Mouse (Mus musculus) monocyte, adult 2 months (primary cell): ENCODE measurements around the gene Pik3ca.

Source experiments
- DNase-seq, 2 experiments: peaks; one replicate each; pipeline ENCODE4 v3.0.0; 2022; ENCODE audit warnings: low spot score in 2 of 2, low read depth in 1 of 2

The Pik3ca gene

DNA sequence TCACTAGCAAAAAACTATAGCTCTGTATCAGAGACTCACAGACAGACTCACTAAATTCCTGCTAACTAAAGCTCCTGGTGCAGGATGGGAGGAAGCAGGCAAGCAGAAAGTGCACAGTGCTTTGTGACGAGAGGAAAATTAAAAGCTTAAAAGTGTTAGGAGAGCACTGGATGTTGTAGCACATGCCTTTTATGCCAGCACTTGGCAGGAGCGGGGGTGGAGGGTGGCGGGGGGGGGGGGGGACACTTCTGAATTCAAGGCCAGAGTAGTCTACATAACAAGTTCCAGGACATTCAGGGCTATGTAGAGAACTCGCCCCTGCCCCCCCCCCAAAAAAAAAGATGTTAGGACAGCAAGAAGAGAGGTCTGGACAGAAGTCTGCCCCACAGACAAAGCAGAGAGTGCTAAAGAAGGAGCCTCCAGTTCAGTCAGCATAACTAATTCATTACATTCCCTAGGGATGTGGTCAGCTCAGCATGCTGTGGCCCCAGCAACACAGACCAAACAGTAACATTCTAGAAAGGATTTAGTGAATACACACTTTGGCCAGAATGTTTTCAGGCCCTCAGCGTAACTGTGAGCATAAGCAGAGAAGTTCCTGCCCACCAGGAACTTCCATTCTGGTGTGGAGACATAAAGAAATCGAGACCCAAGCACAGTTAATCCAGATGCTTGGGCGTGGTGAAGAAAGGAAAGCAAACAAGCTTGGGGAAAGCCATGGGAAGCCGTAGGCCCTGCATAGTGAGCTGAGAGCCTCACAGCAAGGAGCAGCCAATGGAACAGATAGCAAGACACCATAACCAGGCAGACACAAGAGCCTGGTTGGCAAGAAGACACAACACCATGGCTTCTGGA, 98.6 kb downstream of the Pik3ca start:
- DNase-seq, result no peak

DNA sequence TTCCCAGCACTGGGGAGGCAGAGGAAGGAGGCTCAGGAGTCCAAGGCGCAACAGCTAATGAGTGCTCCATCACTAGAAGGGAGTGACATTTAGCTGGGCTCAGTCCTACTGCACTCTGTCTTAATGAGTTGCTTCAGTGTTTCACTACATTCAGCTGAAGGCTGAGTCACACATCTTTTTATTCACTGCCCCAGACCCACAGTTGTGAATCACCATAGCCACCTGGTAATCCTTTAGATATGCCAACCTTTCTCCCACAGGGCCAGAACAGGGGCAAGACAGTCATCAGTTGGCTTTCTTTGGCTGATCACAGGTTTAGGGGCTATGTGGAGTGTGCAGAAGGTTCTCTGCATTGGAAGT, 99.2 kb downstream of the Pik3ca start:
- DNase-seq, result no peak

DNA sequence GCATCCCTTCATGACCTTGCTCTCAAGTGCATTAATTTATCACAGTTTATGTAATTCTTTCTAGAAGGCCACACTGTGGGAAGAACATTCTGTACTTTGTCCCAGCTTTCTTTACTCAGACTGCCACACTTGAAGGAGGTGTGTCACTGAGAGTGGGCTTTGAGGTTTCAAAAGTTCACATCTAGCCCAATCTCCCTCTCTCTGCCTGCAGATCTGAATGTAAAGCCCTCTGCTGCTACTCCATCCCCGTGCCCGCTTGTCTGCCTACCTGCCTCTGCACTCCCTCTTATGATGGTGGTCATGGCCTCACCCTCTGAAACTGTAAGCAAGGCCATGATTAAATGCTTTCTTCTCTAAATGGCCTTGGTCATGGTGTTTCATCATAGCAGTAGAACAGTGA, 102.9 kb downstream of the Pik3ca start:
- no peak for DNase-seq

DNA sequence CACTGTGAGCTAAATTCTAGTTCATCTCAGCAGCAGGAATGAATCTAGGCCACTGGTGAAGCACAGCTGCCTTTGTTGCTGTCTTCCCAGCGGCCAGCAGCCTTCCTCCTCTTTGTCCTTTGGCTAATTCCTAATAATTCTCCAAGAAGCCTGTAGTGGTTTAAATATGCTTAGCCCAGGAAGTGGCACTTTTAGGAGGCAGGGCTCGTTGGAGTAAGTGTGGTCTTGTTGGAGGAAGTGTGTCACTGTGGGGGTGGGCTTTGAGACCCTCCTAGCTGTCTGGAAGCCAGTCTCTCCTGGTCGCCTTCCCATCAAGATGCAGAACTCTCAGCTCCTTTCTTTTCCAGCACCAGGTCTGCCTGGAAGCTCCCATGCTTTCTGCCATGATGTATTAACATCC, 108.4 kb downstream of the Pik3ca start:
- no peak for DNase-seq

DNA sequence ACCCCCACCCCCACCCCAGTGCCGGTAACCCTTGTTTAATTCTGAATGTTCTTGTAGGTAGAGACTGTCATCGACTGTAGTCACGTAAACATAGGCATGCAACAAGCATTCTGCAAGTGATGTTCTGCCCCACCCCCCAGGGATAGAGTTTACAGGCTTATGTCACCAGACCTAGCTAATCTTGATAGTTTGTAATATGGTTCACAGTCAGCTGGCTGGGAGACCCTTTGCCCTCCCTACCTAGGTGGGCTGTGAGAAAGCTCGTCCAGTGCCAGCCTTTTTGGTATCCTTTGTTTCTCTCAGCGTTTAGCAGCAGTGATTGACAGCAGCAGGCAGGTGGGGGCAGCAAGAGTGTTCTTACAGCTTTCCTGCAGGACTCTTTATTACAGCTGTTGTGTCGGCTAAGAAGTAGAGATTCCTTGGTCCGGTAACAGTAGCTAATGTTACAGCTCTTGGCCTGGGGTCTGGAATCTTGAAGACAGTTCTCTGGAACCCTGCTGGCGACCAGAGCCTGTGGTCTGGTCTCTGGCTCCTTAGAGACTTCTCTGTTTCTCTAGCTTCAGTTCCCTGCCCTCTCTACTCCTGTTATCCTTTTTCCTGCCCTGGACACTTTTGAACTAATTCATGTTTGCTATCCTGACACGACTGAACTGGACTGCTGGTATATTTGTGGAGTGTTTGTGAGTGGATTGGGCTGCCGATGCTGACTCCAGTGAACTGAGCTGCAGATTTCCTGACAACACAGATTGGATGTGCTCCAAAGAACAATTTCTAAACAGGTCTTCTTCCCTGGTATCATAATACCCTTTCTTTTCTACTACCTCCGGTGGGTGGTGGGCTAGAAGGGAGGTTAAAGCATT, 109.1 kb downstream of the Pik3ca start:
- DNase-seq, result no peak

DNA sequence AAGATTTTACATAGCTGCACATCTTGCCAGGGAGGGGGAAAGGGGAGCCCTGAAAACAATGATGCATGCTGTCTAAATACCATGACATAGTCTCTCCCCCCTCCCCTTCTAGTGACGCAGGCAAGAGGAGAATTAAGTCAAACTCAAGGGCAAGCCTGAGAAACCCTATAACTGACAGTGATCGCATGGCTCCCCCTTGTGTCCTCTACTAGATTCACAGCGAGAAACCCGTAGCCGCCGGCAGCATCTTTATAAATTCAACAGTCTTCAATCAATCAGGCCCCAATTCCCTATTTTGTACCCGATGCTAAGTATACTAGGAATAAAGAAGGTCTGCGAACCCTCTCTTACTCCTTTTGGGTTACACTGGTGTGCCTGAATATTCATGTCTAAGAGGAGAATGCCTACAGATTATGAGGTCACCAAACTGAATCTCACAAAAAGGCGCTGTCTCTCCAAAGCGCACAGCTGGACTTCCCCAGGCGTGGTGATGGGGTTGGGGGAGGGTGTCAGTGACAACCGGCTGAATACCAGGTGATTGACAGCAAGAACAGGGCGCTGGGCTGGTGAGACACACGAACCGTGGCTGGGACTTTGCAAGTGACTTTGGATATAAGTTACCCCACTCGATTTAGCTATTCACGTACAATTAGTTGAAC, 111.3 kb downstream of the Pik3ca start:
- DNase-seq, result peak; percentile 12 to 37

DNA sequence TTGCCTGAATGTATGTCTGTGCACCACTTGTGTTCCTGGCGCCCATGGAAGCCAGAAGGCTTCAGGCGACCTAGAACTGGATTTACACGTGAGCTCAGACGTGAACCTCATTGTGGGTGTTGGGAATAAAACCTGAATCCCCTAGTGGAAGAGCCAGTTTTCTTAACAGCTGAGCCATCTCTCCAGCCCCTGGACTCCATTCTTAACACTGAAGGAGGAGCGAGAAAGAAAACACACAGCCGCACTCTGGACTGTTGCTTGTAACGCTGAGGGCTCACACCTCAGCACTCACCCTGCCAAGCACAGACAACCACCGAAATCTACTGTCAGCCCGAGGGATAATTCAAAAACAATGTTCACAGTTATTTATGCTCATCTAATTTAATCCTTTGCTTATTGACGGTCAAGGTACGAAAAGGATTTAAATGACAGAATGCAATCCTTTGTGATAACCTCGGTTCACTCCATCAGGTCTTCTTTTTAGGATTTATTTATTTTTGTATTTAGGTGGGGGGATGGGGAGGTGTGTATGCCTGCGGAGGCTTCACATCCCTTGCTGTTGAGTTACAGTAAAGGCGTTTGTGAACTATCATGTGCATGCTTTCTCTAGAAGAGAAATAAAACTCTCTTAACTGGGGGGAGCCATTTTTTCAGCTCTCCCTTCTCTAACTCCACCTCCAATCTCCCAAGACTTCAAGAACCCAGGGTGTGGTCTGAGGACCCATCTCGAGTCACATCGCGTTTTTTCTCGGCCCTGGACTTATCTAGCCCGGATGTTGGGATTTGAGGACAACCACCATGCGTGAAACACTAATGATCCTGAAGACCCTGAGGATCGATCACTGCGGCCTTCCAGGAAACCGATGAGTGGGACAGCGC, 112.3 kb downstream of the Pik3ca start, which contains the start of gene Zfp639:
Gene Zfp639, plus strand, starts transcription at position 764 of the 879 bp plus-strand sequence.
- DNase-seq, result no peak

DNA sequence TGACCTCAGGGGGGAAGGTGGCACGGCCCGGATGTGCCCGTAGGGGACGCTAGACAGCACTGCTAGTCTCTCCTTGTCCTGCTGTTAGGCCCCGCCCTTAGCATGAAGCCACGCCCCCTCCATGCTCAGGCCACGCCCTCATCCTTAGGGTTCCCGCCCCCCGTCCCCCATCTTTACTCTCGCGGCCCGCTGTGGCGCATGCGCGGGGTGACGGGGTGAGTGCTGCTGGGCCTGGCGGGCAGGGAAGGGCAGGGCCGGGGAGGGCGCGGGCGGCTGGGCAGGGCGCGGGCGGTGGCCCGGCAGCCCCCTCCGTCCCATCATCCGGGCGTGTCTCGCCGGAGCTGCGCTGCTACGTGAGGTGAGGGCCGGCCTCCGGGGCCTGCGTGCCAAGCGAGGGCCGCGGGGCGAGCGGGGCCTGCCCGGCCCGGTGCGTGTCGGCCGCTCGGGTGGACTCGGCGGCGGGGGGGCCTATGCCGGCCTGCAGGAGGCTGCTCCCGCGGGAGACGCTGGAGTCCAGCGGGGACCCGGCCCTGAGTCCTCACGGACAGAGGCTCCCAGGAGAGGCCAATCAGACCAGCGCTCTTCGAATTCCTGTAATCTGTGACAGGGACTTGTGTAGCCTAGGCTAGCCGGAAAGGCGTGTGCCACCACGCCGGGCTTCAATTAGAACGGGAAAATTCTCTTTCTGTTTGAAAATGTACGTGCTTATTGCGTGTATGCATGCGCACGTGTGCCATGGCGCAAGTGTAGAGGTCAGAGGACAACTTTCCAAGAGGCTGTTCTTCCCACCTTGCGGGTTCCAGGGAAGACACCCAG, 113.1 kb downstream of the Pik3ca start:
- peak; percentile 95 to 96 for DNase-seq

DNA sequence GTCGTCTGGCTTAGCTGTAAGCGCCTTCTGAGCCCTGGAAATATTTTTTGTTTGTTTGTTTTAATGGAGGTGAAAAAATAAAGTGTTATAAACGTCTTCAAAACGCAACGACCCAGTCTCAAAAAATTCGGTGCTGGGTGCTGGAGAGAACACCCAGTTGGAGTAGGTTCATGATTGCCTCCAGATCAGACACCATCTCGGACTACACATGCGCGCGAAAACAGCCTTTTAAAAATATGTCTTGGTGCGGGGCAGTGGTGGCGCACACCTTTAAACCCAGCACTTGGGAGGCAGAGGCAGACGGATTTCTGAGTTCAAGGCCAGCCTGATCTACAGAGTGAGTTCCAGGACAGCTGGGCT, 113.7 kb downstream of the Pik3ca start:
- no peak for DNase-seq

DNA sequence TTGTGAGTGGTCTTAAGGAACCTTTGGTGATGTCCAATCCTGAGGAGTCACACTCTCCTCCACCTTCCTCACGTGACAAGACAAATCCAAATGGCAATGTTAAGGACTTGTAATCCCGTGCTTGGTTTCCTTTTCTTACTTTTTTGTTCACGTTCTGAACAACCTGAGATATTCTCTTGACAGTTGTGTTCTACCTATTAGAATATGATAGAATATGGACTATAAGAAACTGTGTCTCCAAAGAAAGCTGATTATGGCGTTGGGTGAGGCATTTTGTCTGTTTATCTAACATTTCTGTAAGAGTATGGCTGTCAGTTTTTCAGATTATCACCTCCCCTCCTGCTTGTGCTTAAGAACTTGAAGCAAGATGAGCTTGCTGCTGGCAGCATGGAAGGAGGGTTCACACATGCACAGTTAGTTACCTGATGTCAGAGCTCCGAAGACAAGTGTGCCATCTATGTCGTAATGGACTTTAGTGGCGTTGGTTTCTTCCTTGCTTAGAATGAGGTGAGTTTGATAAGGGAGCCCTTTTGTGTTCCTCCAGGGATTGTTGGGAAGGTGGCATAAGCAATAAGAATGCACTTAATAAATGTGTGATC, 115.3 kb downstream of the Pik3ca start:
- DNase-seq, result no peak

DNA sequence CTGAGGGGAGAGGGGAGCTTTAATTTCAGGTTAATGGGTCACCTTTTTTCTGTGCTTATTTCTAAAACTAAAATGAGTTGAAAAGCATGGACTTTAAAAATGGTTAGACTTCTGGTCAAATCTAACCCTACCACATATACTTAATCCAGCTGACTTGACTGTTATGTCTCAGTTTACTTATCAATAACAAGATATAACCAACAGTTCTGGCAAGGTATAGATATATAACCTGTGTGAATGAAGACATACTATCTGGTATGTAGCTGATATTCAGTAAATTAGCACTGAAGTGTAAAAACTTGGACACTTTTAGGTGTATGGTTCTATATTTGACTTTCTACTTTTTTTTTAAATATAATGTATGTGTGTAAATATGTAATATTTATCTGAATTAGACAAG, 116.1 kb downstream of the Pik3ca start:
- no peak for DNase-seq
